Mouse (Mus musculus) lung, embryonic 15.5 days (tissue): ENCODE measurements around the gene Mdh2. TPM values are rescaled to one million over a fixed set of nuclear protein-coding genes. Genes with fewer than 3 reads are reported as not detected.

Experiments used
- microRNA-seq: library from miRNA; unstranded; fragments of <30 nt; microRNA quantifications from one replicate; pipeline ENCODE4, GENCODE M21; 2016
- polyA plus RNA-seq: library from polyadenylated mRNA; unstranded; fragments of >200 nt; fragmentation: Nextera tagmentation; extraction: Ambion mirVana; gene quantifications from 2 replicates; pipeline ENCODE4 v1.2.1, GENCODE M21; 2015

The Mdh2 gene
- polyA plus RNA-seq, 1 experiment from 2014 or later: 462 TPM

Small RNA genes within 50 kb of the gene (microRNA-seq; reads per million reads assigned to microRNA genes)
- not detected for gene Gm23268
- gene Mir7034: not detected

Other genes with a start within 250 kb of the Mdh2 start
- 30.6 and 33.7 TPM in 2 replicates for gene Hip1, start 233.4 kb upstream of the Mdh2 start, polyA plus RNA-seq
- not detected in 2 replicates for gene Ccl26, start 214.9 kb upstream of the Mdh2 start, polyA plus RNA-seq
- gene Ccl24, start 205.4 kb upstream of the Mdh2 start, polyA plus RNA-seq: 1.9 and 4.0 TPM in 2 replicates
- gene Rhbdd2, start 145.9 kb upstream of the Mdh2 start, polyA plus RNA-seq: 33.8 and 42.7 TPM in 2 replicates
- 64.5 and 67.8 TPM in 2 replicates for gene Por, start 108.4 kb upstream of the Mdh2 start, polyA plus RNA-seq
- gene Tmem120a, start 34.0 kb upstream of the Mdh2 start, polyA plus RNA-seq: 37.7 and 38.3 TPM in 2 replicates
- gene Styxl1, start 95 bp upstream of the Mdh2 start, polyA plus RNA-seq: 0.24 and 0.57 TPM in 2 replicates
- 0.20 and 0.64 TPM in 2 replicates for gene Srrm3, start 28.4 kb downstream of the Mdh2 start, polyA plus RNA-seq
- gene Hspb1, start 109.4 kb downstream of the Mdh2 start, polyA plus RNA-seq: 114 and 129 TPM in 2 replicates
- 144 and 156 TPM in 2 replicates for gene Ywhag, start 156.1 kb downstream of the Mdh2 start, polyA plus RNA-seq
- gene Ssc4d, start 196.1 kb downstream of the Mdh2 start, polyA plus RNA-seq: 3.2 and 3.5 TPM in 2 replicates
- gene Zp3, start 201.6 kb downstream of the Mdh2 start, polyA plus RNA-seq: not detected in 2 replicates
- gene Dtx2, start 216.3 kb downstream of the Mdh2 start, polyA plus RNA-seq: 23.8 TPM in 2 replicates